Mouse (Mus musculus) G1E (cell line): ENCODE data around the gene Slc22a8. TPM values are rescaled to one million over a fixed set of nuclear protein-coding genes. Genes with fewer than 3 reads are reported as not detected.

ENCODE experiments used
- ATAC-seq: 2 replicates; pipeline ENCODE4 v1.8.0; 2016; ENCODE audit warnings: mild to moderate bottlenecking; ENCODE audit not compliant: insufficient number of reproducible peaks, poor library complexity, low FRiP score, severe bottlenecking; ENCODE audit errors: extremely low read depth
- DNase-seq: peaks from one replicate; pipeline ENCODE4 v3.0.0; 2012; ENCODE audit warnings: low spot score
- H3K27me3 ChIP-seq: 2 replicates; pipeline ENCODE4 v1.6.1; 2012; ENCODE audit warnings: mild to moderate bottlenecking, low read length, inconsistent platforms; ENCODE audit not compliant: insufficient read depth
- H3K36me3 ChIP-seq: replicated peaks from 2 replicates; pipeline ENCODE3; 2012; ENCODE audit warnings: mild to moderate bottlenecking, inconsistent platforms
- H3K4me1 ChIP-seq: 2 replicates; pipeline ENCODE4 v1.6.1; 2012; ENCODE audit warnings: low read depth, low read length, inconsistent platforms, mixed read lengths; ENCODE audit not compliant: insufficient read depth
- H3K4me3 ChIP-seq: 2 replicates; pipeline ENCODE4 v1.5.1; 2012; ENCODE audit warnings: low read depth, mild to moderate bottlenecking, inconsistent platforms, low read length, moderate library complexity, mixed read lengths
- H3K9me3 ChIP-seq: replicated peaks from 2 replicates; pipeline ENCODE4 v1.6.1; 2012; ENCODE audit warnings: inconsistent platforms
- CTCF ChIP-seq: IDR thresholded peaks from 2 replicates; pipeline ENCODE4 v1.5.1; 2012; ENCODE audit warnings: low read depth, low read length, inconsistent platforms, mixed read lengths
- GATA1 ChIP-seq: IDR thresholded peaks from 2 replicates; pipeline ENCODE4 v1.6.1; 2012; ENCODE audit warnings: borderline replicate concordance, low read length, inconsistent platforms, mixed read lengths
- GATA2 ChIP-seq: IDR thresholded peaks from 2 replicates; pipeline ENCODE4 v1.6.1; 2012; ENCODE audit warnings: low read depth, low read length, inconsistent platforms, borderline replicate concordance
- POLR2AphosphoS5 ChIP-seq: IDR thresholded peaks from 2 replicates; pipeline ENCODE4 v1.6.1; 2012; ENCODE audit warnings: low read depth, low read length, inconsistent platforms; ENCODE audit not compliant: insufficient replicate concordance
- TAL1 ChIP-seq: conservative IDR thresholded peaks from 2 replicates; pipeline ENCODE4 v1.6.1; 2012; ENCODE audit warnings: low read depth, low read length, inconsistent platforms, mixed read lengths
- polyA plus RNA-seq: library from polyadenylated mRNA; stranded (reverse); fragments of >175 nt; gene quantifications from 2 replicates; pipeline ENCODE4 v1.2.3, GENCODE M21; 2012
- total RNA-seq, 2 experiments: library from RNA; stranded (forward) in 1 of 2; stranded (reverse) in 1 of 2; fragments of 200-1000 nt in 1 of 2; fragments of >200 nt in 1 of 2; fragmentation: Nextera tagmentation in 1 of 2; gene quantifications; 2 replicates each; pipeline ENCODE4 v1.2.3; 2014 to 2017

Slc22a8 gene
- total and polyA plus RNA-seq, 3 experiments = 0.16 TPM; not detected in 2

GRCm38 (mm10) chr19:8655833-8656232 is 64.8 kb downstream of the Slc22a8 start:
- Histone ChIP-seq H3K27me3 (peaks cover 16% of the 10 kb centered on the region), H3K4me1 (peaks cover 27% of the 10 kb centered on the region), H3K4me3 (no peak overlapping the region), H3K36me3 (no peaks in the 10 kb centered on the region), H3K9me3 (no peaks in the 10 kb centered on the region)
- ATAC-seq (no peak), DNase-seq (no peak)
- TF ChIP-seq TAL1 = no peak
- no peak for TF ChIP-seq GATA1
- TF ChIP-seq POLR2AphosphoS5 = no peak
- TF ChIP-seq CTCF = no peak
- TF ChIP-seq GATA2 = no peak

DNA sequence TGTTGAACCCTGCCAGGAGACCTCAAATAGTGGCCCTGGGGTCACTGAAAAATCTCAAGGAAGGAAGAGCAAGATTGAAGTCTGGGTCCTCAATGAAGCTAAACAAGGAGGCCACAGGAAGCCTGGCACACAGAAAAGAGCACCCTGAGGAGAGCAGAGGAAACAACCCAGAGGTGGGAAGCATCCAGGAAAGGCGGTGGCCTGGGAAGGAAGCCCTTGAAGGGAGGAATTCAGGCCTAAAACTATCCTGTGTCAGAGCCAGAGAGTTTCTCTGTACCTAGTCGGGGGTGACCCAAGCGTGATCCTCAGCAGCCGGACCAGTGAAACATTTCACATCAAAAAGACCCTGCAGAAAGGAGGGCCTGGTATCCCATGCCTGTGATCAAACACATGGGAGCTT is 65.3 kb downstream of the Slc22a8 start:
- H3K9me3 ChIP-seq = no peaks in the 10 kb centered on the region
- no peak for ATAC-seq
- H3K4me3 ChIP-seq = no peak overlapping the region
- H3K36me3 ChIP-seq = no peaks in the 10 kb centered on the region
- DNase-seq = no peak
- peaks cover 16% of the 10 kb centered on the region for H3K27me3 ChIP-seq
- TF ChIP-seq POLR2AphosphoS5 (no peak), GATA2 (no peak), GATA1 (no peak), CTCF (no peak), TAL1 (no peak)
- H3K4me1 ChIP-seq = peaks cover 28% of the 10 kb centered on the region

Other genes starting within 250 kb of the Slc22a8 start
- gene Slc22a30, start 186.1 kb upstream of the Slc22a8 start, total RNA-seq (2014; fragmentation: Nextera tagmentation) = not detected in 2 replicates
- 0.05 and 0.06 TPM in 2 replicates for gene Slc22a30, start 186.1 kb upstream of the Slc22a8 start, total RNA-seq (2017)
- gene Slc22a30, start 186.1 kb upstream of the Slc22a8 start, polyA plus RNA-seq = not detected in 2 replicates
- gene Slc22a6, start 26.8 kb downstream of the Slc22a8 start, total RNA-seq (2014; fragmentation: Nextera tagmentation) = not detected in 2 replicates
- gene Slc22a6, start 26.8 kb downstream of the Slc22a8 start, total RNA-seq (2017) = 0.05 and 0.06 TPM in 2 replicates
- gene Slc22a6, start 26.8 kb downstream of the Slc22a8 start, polyA plus RNA-seq = not detected in 2 replicates
- not detected in 2 replicates for gene Chrm1, start 72.5 kb downstream of the Slc22a8 start, total RNA-seq (2014; fragmentation: Nextera tagmentation)
- 0.06 and 0.11 TPM in 2 replicates for gene Chrm1, start 72.5 kb downstream of the Slc22a8 start, total RNA-seq (2017)
- gene Chrm1, start 72.5 kb downstream of the Slc22a8 start, polyA plus RNA-seq = 0.01 and 0.02 TPM in 2 replicates
- 288 and 317 TPM in 2 replicates for gene Slc3a2, start 132.1 kb downstream of the Slc22a8 start, total RNA-seq (2014; fragmentation: Nextera tagmentation)
- 217 and 282 TPM in 2 replicates for gene Slc3a2, start 132.1 kb downstream of the Slc22a8 start, total RNA-seq (2017)
- gene Slc3a2, start 132.1 kb downstream of the Slc22a8 start, polyA plus RNA-seq = 232 and 240 TPM in 2 replicates
- gene Wdr74, start 144.6 kb downstream of the Slc22a8 start, total RNA-seq (2014; fragmentation: Nextera tagmentation) = 124 and 180 TPM in 2 replicates
- gene Wdr74, start 144.6 kb downstream of the Slc22a8 start, total RNA-seq (2017) = 75.0 and 135 TPM in 2 replicates
- 37.8 and 46.5 TPM in 2 replicates for gene Wdr74, start 144.6 kb downstream of the Slc22a8 start, polyA plus RNA-seq
- 2.5 and 5.3 TPM in 2 replicates for gene 1700092M07Rik, start 149.5 kb downstream of the Slc22a8 start, total RNA-seq (2014; fragmentation: Nextera tagmentation)
- 3.3 and 4.5 TPM in 2 replicates for gene 1700092M07Rik, start 149.5 kb downstream of the Slc22a8 start, total RNA-seq (2017)
- 0.81 and 0.99 TPM in 2 replicates for gene 1700092M07Rik, start 149.5 kb downstream of the Slc22a8 start, polyA plus RNA-seq
- gene Stx5a, start 150.2 kb downstream of the Slc22a8 start, total RNA-seq (2014; fragmentation: Nextera tagmentation) = 61.1 and 84.0 TPM in 2 replicates
- gene Stx5a, start 150.2 kb downstream of the Slc22a8 start, total RNA-seq (2017) = 62.8 and 73.2 TPM in 2 replicates
- 12.9 and 13.2 TPM in 2 replicates for gene Stx5a, start 150.2 kb downstream of the Slc22a8 start, polyA plus RNA-seq
- 445 and 456 TPM in 2 replicates for gene Nxf1, start 165.8 kb downstream of the Slc22a8 start, total RNA-seq (2014; fragmentation: Nextera tagmentation)
- 175 and 184 TPM in 2 replicates for gene Nxf1, start 165.8 kb downstream of the Slc22a8 start, total RNA-seq (2017)
- 35.9 and 39.7 TPM in 2 replicates for gene Nxf1, start 165.8 kb downstream of the Slc22a8 start, polyA plus RNA-seq
- gene Tmem223, start 179.7 kb downstream of the Slc22a8 start, total RNA-seq (2014; fragmentation: Nextera tagmentation) = 8.2 and 16.3 TPM in 2 replicates
- gene Tmem223, start 179.7 kb downstream of the Slc22a8 start, total RNA-seq (2017) = 3.2 and 4.0 TPM in 2 replicates
- 6.1 and 8.7 TPM in 2 replicates for gene Tmem223, start 179.7 kb downstream of the Slc22a8 start, polyA plus RNA-seq
- 138 and 153 TPM in 2 replicates for gene Tmem179b, start 183.2 kb downstream of the Slc22a8 start, total RNA-seq (2014; fragmentation: Nextera tagmentation)
- 96.6 and 102 TPM in 2 replicates for gene Tmem179b, start 183.2 kb downstream of the Slc22a8 start, total RNA-seq (2017)
- gene Tmem179b, start 183.2 kb downstream of the Slc22a8 start, polyA plus RNA-seq = 90.2 and 102 TPM in 2 replicates
- gene Taf6l, start 195.2 kb downstream of the Slc22a8 start, total RNA-seq (2014; fragmentation: Nextera tagmentation) = 14.4 and 17.5 TPM in 2 replicates
- gene Taf6l, start 195.2 kb downstream of the Slc22a8 start, total RNA-seq (2017) = 17.0 and 21.0 TPM in 2 replicates
- 33.4 and 34.4 TPM in 2 replicates for gene Taf6l, start 195.2 kb downstream of the Slc22a8 start, polyA plus RNA-seq
- gene Polr2g, start 207.3 kb downstream of the Slc22a8 start, total RNA-seq (2014; fragmentation: Nextera tagmentation) = 112 and 137 TPM in 2 replicates
- 104 and 122 TPM in 2 replicates for gene Polr2g, start 207.3 kb downstream of the Slc22a8 start, total RNA-seq (2017)
- gene Polr2g, start 207.3 kb downstream of the Slc22a8 start, polyA plus RNA-seq = 6.8 and 9.8 TPM in 2 replicates
- gene Zbtb3, start 211.3 kb downstream of the Slc22a8 start, total RNA-seq (2014; fragmentation: Nextera tagmentation) = 0.73 and 1.7 TPM in 2 replicates
- 2.7 and 3.2 TPM in 2 replicates for gene Zbtb3, start 211.3 kb downstream of the Slc22a8 start, total RNA-seq (2017)
- 1.7 and 1.8 TPM in 2 replicates for gene Zbtb3, start 211.3 kb downstream of the Slc22a8 start, polyA plus RNA-seq
- gene Ttc9c, start 228.1 kb downstream of the Slc22a8 start, total RNA-seq (2014; fragmentation: Nextera tagmentation) = 61.6 and 73.9 TPM in 2 replicates
- 74.7 and 76.1 TPM in 2 replicates for gene Ttc9c, start 228.1 kb downstream of the Slc22a8 start, total RNA-seq (2017)
- gene Ttc9c, start 228.1 kb downstream of the Slc22a8 start, polyA plus RNA-seq = 4.7 and 6.9 TPM in 2 replicates
- gene Hnrnpul2, start 228.8 kb downstream of the Slc22a8 start, total RNA-seq (2014; fragmentation: Nextera tagmentation) = 75.0 and 82.1 TPM in 2 replicates
- gene Hnrnpul2, start 228.8 kb downstream of the Slc22a8 start, total RNA-seq (2017) = 33.7 and 45.9 TPM in 2 replicates
- gene Hnrnpul2, start 228.8 kb downstream of the Slc22a8 start, polyA plus RNA-seq = 114 and 136 TPM in 2 replicates
- gene AC129217.1, start 238.5 kb downstream of the Slc22a8 start, total RNA-seq (2014; fragmentation: Nextera tagmentation) = not detected in 2 replicates
- 3.4 and 3.7 TPM in 2 replicates for gene AC129217.1, start 238.5 kb downstream of the Slc22a8 start, total RNA-seq (2017)
- gene AC129217.1, start 238.5 kb downstream of the Slc22a8 start, polyA plus RNA-seq = 102 and 115 TPM in 2 replicates
- 17.0 and 20.5 TPM in 2 replicates for gene Bscl2, start 246.2 kb downstream of the Slc22a8 start, total RNA-seq (2014; fragmentation: Nextera tagmentation)
- gene Bscl2, start 246.2 kb downstream of the Slc22a8 start, total RNA-seq (2017) = 5.5 and 6.6 TPM in 2 replicates
- gene Bscl2, start 246.2 kb downstream of the Slc22a8 start, polyA plus RNA-seq = 6.5 and 9.0 TPM in 2 replicates
- gene Gng3, start 247.9 kb downstream of the Slc22a8 start, total RNA-seq (2014; fragmentation: Nextera tagmentation) = not detected in 2 replicates
- 0.11 TPM in 1 of 2 replicates, not detected in the other for gene Gng3, start 247.9 kb downstream of the Slc22a8 start, total RNA-seq (2017)
- not detected in 2 replicates for gene Gng3, start 247.9 kb downstream of the Slc22a8 start, polyA plus RNA-seq